Mouse (Mus musculus): ENCODE data around the gene Adam15. TPM values are rescaled to one million over a fixed set of nuclear protein-coding genes. Genes with fewer than 3 reads are reported as not detected.
A peak's percentile ranks its signal among the peaks of the same experiment; 100 is the strongest.

The Adam15 gene
- polyA plus RNA-seq, 2 experiments: 45.9 to 80.4 TPM

GRCm38 (mm10) chr3:89390699-89391662, 41.2 kb upstream of the Adam15 start:
- Histone ChIP-seq H3K4me1 (ENCODE audit: control insufficient read depth, insufficient read depth, low read length) (peaks cover 28% of the 10 kb centered on the region), H3K36me3 (ENCODE audit: control insufficient read depth, insufficient read depth, low read length) (no peaks in the 10 kb centered on the region), H3K27me3 (ENCODE audit: control insufficient read depth, insufficient read depth, low read length) (peaks cover 6% of the 10 kb centered on the region; the same call in 1 of the 2 replicates), H3K4me3 (replicated peaks; ENCODE audit: low read length) (peak overlapping the region; percentile 37), H3K9ac (ENCODE audit: low read depth, low read length, severe bottlenecking) (0 out of 2 replicates have a peak overlapping the region, but pooled peaks have one; percentile 55), H3K9me3 (ENCODE audit: control insufficient read depth, low read length) (no peaks in the 10 kb centered on the region), H3K4me2 (replicated peaks; ENCODE audit: low read depth, low read length, severe bottlenecking) (peak overlapping the region; percentile 99), H3K27ac (replicated peaks; ENCODE audit: low read depth, low read length) (no peak overlapping the region)
- WGBS: 14% methylated on average over 19 of the region's 19 CpGs
- DNase-seq (ENCODE audit: low spot score) (no peak), ATAC-seq (ENCODE audit: low FRiP score, low read depth) (no peak)
- no peak for TF ChIP-seq POLR2A (IDR thresholded peaks at IDR 0.05; ENCODE audit: borderline replicate concordance, extremely low read depth, insufficient read depth, insufficient read length)

- Histone ChIP-seq H3K4me2 (replicated peaks; ENCODE audit: low read depth, low read length, severe bottlenecking) (no peak overlapping the region), H3K4me3 (replicated peaks; ENCODE audit: low read length) (no peak overlapping the region), H3K9me3 (ENCODE audit: control insufficient read depth, low read length) (no peaks in the 10 kb centered on the region), H3K27me3 (ENCODE audit: control insufficient read depth, insufficient read depth, low read length) (peaks cover 6% of the 10 kb centered on the region; the same call in 1 of the 2 replicates), H3K9ac (ENCODE audit: low read depth, low read length, severe bottlenecking) (no peak overlapping the region), H3K27ac (replicated peaks; ENCODE audit: low read depth, low read length) (no peak overlapping the region), H3K4me1 (ENCODE audit: control insufficient read depth, insufficient read depth, low read length) (peaks cover 24% of the 10 kb centered on the region), H3K36me3 (ENCODE audit: control insufficient read depth, insufficient read depth, low read length) (no peaks in the 10 kb centered on the region)
- ATAC-seq (ENCODE audit: low FRiP score, low read depth): no peak
- no peak for TF ChIP-seq POLR2A (IDR thresholded peaks at IDR 0.05; ENCODE audit: borderline replicate concordance, extremely low read depth, insufficient read depth, insufficient read length)
- 39% methylated on average over 4 of the region's 5 CpGs for WGBS
- DNase-seq (ENCODE audit: low spot score): no peak
Observed at GRCm38 (mm10) chr3:89390111-89390515, 40.3 kb upstream of the Adam15 start.

DNA sequence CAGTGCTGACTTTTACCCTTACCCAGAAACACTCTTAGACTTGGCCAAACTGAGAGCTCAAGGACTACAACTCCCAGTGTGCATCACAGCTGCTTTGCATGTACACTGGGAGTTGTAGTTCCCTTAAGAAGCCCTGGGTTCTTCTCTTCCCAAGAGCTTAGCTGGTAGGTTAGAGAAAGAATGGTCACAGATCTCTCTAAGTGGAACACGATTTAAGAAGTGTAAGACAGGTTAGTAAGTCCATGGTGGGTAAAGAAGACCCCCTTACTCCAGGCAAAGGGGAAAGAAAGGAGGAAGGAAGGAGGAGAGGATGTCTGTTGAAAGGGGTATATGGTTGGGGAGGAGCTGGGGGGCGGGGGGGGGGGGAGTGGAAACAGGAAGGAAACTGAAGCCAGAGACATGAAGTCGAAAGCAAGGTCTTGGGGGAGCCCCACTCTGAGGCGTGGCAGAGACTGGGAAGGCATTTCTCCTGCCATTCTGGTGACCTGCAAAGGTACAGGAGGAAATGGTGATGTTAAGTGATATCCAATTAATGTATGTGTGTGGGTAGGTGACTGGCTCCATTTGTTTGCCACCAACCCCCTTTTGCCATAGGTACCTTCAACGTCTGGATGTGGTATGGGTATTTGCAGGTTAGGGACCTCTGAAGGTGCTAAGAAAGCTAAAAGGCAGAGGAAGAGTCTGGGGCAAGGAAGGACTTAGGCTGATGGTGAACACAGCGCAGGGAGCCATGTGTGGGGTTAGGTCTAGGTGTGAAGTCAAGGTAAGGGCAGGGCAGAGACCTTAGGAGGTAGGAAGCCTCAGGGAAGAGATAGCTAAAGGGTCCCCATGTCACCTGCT, 39.3 kb upstream of the Adam15 start:
- WGBS: 62% methylated on average over 5 of the region's 6 CpGs
- H3K27ac ChIP-seq (replicated peaks; ENCODE audit: low read depth, low read length): no peak overlapping the region
- H3K27me3 ChIP-seq (ENCODE audit: control insufficient read depth, insufficient read depth, low read length): peaks cover 6% of the 10 kb centered on the region; the same call in 1 of the 2 replicates
- H3K4me3 ChIP-seq (replicated peaks; ENCODE audit: low read length): no peak overlapping the region
- no peak overlapping the region for H3K4me2 ChIP-seq (replicated peaks; ENCODE audit: low read depth, low read length, severe bottlenecking)
- no peaks in the 10 kb centered on the region for H3K36me3 ChIP-seq (ENCODE audit: control insufficient read depth, insufficient read depth, low read length)
- ATAC-seq (ENCODE audit: low FRiP score, low read depth): no peak
- H3K4me1 ChIP-seq (ENCODE audit: control insufficient read depth, insufficient read depth, low read length): peaks cover 26% of the 10 kb centered on the region
- no peak overlapping the region for H3K9ac ChIP-seq (ENCODE audit: low read depth, low read length, severe bottlenecking)
- TF ChIP-seq POLR2A (IDR thresholded peaks at IDR 0.05; ENCODE audit: borderline replicate concordance, extremely low read depth, insufficient read depth, insufficient read length): no peak
- no peaks in the 10 kb centered on the region for H3K9me3 ChIP-seq (ENCODE audit: control insufficient read depth, low read length)
- DNase-seq (ENCODE audit: low spot score): peak; percentile 41

GRCm38 (mm10) chr3:89388134-89388881, 38.5 kb upstream of the Adam15 start:
- Histone ChIP-seq H3K4me1 (ENCODE audit: control insufficient read depth, insufficient read depth, low read length) (peaks cover 26% of the 10 kb centered on the region), H3K36me3 (ENCODE audit: control insufficient read depth, insufficient read depth, low read length) (no peaks in the 10 kb centered on the region), H3K27me3 (ENCODE audit: control insufficient read depth, insufficient read depth, low read length) (peaks cover 6% of the 10 kb centered on the region; the same call in 1 of the 2 replicates), H3K27ac (replicated peaks; ENCODE audit: low read depth, low read length) (no peak overlapping the region), H3K9me3 (ENCODE audit: control insufficient read depth, low read length) (no peaks in the 10 kb centered on the region), H3K9ac (ENCODE audit: low read depth, low read length, severe bottlenecking) (no peak overlapping the region), H3K4me2 (replicated peaks; ENCODE audit: low read depth, low read length, severe bottlenecking) (no peak overlapping the region), H3K4me3 (replicated peaks; ENCODE audit: low read length) (no peak overlapping the region)
- WGBS: 75% methylated on average over 11 of the region's 11 CpGs
- DNase-seq (ENCODE audit: low spot score) (no peak), ATAC-seq (ENCODE audit: low FRiP score, low read depth) (no peak)
- TF ChIP-seq POLR2A (IDR thresholded peaks at IDR 0.05; ENCODE audit: borderline replicate concordance, extremely low read depth, insufficient read depth, insufficient read length): no peak
